Mouse (Mus musculus) B cell, adult 2 months (primary cell): ENCODE measurements around the gene Prl8a8.

Experiments used
- DNase-seq, 2 experiments: peaks; one replicate each; pipeline ENCODE4 v3.0.0; 2022

Prl8a8 gene

GRCm38 (mm10) chr13:27513117-27513516 lies at the start of gene Prl8a8:
Gene Prl8a8, minus strand, starts transcription at chr13:27513217.
- no peak for DNase-seq

- DNase-seq, result no peak
Observed at GRCm38 (mm10) chr13:27553336-27553735, 40.3 kb upstream of the Prl8a8 start.

DNA sequence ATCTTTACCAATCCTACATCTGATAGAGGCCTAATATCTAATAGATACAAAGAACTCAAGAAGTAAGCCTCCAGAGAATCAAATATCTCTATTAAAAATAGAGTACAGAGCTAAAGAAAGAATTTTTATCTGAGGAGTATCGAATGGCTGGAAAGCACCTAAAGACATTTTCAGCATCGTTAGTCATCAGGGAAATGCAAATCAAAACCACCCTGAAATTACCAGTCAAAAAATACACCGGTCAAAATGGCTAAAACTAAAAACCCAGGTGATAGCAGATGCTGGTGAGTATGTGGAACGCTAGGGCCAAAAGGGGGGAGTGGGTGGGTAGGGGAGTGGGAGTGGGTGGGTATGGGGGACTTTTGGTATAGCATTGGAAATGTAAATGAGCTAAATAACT lies 10.1 kb upstream of the Prl8a8 start:
- no peak for DNase-seq

GRCm38 (mm10) chr13:27507645-27508044 lies 5.4 kb downstream of the Prl8a8 start:
- no peak for DNase-seq
